Mouse (Mus musculus) forebrain, embryonic 11.5 days (tissue): ENCODE data around the gene Eno2. TPM values are rescaled to one million over a fixed set of nuclear protein-coding genes. Genes with fewer than 3 reads are reported as not detected.

ENCODE experiments used
- ATAC-seq: fragments of 200-750 bp; cut with Nextera tagmentation; replicated peaks from 2 replicates; pipeline ENCODE4 v1.8.0; 2017; ENCODE audit warnings: moderate TSS enrichment; ENCODE audit not compliant: low FRiP score
- DNase-seq: peaks from one replicate; pipeline ENCODE4 v3.0.0-alpha.2; 2017; ENCODE audit warnings: low spot score
- H3K27ac ChIP-seq: fragments of 300-500 bp; sonication (generic); 2 replicates; pipeline ENCODE4 v1.5.1; 2014; ENCODE audit warnings: low read depth, low read length
- H3K27me3 ChIP-seq: fragments of 300-500 bp; sonication (generic); 2 replicates; pipeline ENCODE4 v1.6.1; 2014; ENCODE audit warnings: mild to moderate bottlenecking, low read length, mixed read lengths; ENCODE audit not compliant: control insufficient read depth, insufficient read depth
- H3K36me3 ChIP-seq: fragments of 300-500 bp; sonication (generic); 2 replicates; pipeline ENCODE4 v1.6.1; 2014; ENCODE audit warnings: mild to moderate bottlenecking, low read length, moderate library complexity, mixed read lengths; ENCODE audit not compliant: control insufficient read depth, insufficient read depth
- H3K4me1 ChIP-seq: fragments of 300-500 bp; sonication (generic); replicated peaks from 2 replicates; pipeline ENCODE4 v1.6.1; 2014; ENCODE audit warnings: low read length, mixed read lengths; ENCODE audit not compliant: control insufficient read depth, insufficient read depth
- H3K4me2 ChIP-seq: fragments of 300-500 bp; sonication (generic); 2 replicates; pipeline ENCODE4 v1.6.1; 2014; ENCODE audit warnings: low read depth, mild to moderate bottlenecking, low read length, moderate library complexity, mixed read lengths; ENCODE audit not compliant: severe bottlenecking
- H3K4me3 ChIP-seq: fragments of 300-500 bp; sonication (generic); 2 replicates; pipeline ENCODE4 v1.5.1; 2014; ENCODE audit warnings: low read depth, low read length
- H3K9ac ChIP-seq: fragments of 300-500 bp; sonication (generic); 2 replicates; pipeline ENCODE4 v1.6.1; 2014; ENCODE audit warnings: low read length
- H3K9me3 ChIP-seq: fragments of 300-500 bp; sonication (generic); 2 replicates; pipeline ENCODE4 v1.6.1; 2016; ENCODE audit warnings: low read length, mixed read lengths; ENCODE audit not compliant: control insufficient read depth
- WGBS: fragments of 180-500 bp; shearing (Covaris S2); extraction: QIAGEN DNeasy Blood & Tissue Kit; methylation state at CpG from one replicate; pipeline ENCODE4 v1.1.7; 2014; 5-methylcytosine and 5-hydroxymethylcytosine counted together
- polyA plus RNA-seq: library from polyadenylated mRNA; unstranded; fragments of >200 nt; fragmentation: Nextera tagmentation; extraction: Ambion mirVana; gene quantifications from 2 replicates; pipeline ENCODE4 v1.2.1, GENCODE M21; 2014

Gene Eno2
- polyA plus RNA-seq, 1 experiment from 2014 or later, result 5.8 TPM

DNA sequence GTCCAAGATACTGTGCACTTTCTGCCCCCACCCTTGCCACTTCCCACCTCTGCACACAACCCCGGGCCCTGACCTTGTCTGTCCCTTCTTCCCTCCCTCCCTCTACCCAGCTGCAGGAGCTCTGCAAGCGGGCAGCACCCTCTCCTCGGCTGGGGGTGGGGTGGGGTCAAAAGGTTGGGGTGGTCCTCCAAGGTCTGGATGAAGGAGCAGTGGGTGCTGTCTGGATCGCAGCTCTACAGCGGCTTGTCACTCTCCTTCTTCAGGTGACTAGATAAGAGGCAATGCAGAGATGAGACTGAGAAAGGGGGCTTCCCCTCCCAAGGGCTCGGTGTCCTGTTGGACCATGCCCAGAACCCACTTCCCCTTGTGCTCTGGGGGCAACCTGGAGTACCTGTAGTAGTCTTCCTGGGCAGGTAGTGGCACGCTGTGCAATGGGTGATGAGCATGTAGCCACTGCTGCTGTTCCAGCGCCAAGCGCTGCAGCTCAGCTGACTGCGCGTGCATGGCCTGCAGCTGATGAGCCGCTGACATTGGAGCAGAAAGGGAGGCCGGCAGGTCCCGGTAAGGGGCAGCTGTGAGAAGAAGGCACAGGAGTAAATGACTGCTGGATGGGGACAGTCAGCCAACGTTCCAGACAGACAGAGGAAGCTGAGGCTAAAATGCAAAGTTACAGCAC, 26.5 kb downstream of the Eno2 start:
- Histone ChIP-seq H3K4me1 (peaks cover 18% of the 10 kb centered on the region), H3K36me3 (peaks cover 11% of the 10 kb centered on the region), H3K4me3 (no peak overlapping the region), H3K27me3 (no peaks in the 10 kb centered on the region), H3K4me2 (no peak overlapping the region), H3K9me3 (no peaks in the 10 kb centered on the region), H3K27ac (no peak overlapping the region), H3K9ac (no peak overlapping the region)
- DNase-seq, result no peak
- 96% methylated on average over 15 of the region's 15 CpGs for WGBS
- no peak for ATAC-seq

DNA sequence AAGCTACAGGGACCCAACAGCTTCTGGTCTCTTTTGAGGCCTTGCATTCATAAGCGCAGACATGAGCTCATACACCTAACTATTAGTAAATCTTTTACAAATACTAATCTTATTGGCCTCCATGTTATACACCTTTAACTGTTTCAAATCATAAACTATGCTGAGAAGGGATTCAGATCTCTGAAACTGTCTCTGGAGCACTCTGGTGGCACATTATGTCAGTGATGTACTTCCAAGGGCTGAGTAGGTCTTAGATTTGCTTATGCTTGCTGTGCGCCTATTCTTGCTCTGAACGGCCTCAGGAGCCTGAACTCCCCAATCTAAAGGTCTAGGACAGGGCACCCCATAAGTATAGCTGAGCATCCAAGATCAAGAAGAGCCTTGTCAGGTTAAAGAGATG, 27.6 kb downstream of the Eno2 start:
- Histone ChIP-seq H3K27ac (peak overlapping the region; percentile 99), H3K27me3 (no peaks in the 10 kb centered on the region), H3K36me3 (peaks cover 9% of the 10 kb centered on the region), H3K9ac (peak overlapping the region; percentile 94), H3K4me3 (peak overlapping the region; percentile 51), H3K4me2 (peak overlapping the region; percentile 81), H3K9me3 (no peaks in the 10 kb centered on the region), H3K4me1 (peaks cover 18% of the 10 kb centered on the region)
- ATAC-seq, result no peak
- DNase-seq, result no peak
- WGBS, result 67% methylated on average over 3 of the region's 3 CpGs

DNA sequence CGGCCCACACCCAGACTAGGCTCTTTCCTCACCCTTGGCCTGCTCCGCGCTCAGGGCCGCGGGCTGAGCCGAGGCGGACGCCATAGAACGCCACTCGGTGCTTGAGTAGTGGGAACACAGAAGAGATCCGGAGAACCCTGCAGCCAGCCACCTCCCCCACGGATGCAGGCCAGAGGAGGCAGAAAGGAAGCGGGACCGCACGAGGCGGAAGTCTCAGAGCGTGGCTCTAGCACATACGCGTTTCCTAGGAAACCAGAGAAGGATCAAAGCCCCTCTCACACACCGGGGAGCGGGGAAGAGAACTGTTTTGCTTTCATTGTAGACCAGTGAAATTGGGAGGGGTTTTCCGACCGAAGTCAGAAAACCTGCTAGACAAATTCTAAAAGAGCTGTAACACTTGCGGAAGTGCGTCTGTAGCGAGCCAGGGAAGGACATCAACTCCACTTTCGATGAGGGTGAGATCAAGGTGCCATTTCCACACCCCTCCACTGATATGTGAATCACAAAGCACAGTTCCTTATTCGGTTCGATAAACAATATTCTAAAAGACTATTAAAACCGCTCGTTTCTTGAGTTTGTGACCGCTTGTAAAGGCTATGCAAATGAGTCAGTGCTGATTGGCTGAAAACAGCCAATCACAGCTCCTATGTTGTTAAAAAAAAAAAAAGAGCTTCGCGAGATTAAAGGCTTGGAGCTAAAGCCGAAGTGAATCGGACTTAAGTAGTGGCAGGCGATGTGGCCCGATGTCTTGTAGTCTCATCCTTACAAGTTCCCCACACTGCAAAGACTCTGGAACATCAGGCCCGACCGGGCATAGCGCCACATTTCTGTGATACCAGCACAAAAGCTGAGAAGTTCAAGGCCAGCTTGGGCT, 28.3 kb downstream of the Eno2 start, which contains the start of gene Grcc10:
Gene Grcc10 (minus strand): TSS at position 487 of the 874 bp plus-strand sequence.
- peaks cover 11% of the 10 kb centered on the region for H3K4me1 ChIP-seq
- ATAC-seq (peak; percentile 86), DNase-seq (peak; percentile 95)
- whole genome bisulfite sequencing, result under 1% methylated on average over 41 of the region's 41 CpGs
- peaks cover 9% of the 10 kb centered on the region for H3K36me3 ChIP-seq
- no peaks in the 10 kb centered on the region for H3K9me3 ChIP-seq
- peak within 1 kb of the TSS; percentile 81 for H3K4me2 ChIP-seq
- peak within 1 kb of the TSS; percentile 94 for H3K9ac ChIP-seq
- peak within 1 kb of the TSS; percentile 99 for H3K27ac ChIP-seq
- H3K27me3 ChIP-seq, result no peaks in the 10 kb centered on the region
- H3K4me3 ChIP-seq, result peak within 1 kb of the TSS; percentile 51

DNA sequence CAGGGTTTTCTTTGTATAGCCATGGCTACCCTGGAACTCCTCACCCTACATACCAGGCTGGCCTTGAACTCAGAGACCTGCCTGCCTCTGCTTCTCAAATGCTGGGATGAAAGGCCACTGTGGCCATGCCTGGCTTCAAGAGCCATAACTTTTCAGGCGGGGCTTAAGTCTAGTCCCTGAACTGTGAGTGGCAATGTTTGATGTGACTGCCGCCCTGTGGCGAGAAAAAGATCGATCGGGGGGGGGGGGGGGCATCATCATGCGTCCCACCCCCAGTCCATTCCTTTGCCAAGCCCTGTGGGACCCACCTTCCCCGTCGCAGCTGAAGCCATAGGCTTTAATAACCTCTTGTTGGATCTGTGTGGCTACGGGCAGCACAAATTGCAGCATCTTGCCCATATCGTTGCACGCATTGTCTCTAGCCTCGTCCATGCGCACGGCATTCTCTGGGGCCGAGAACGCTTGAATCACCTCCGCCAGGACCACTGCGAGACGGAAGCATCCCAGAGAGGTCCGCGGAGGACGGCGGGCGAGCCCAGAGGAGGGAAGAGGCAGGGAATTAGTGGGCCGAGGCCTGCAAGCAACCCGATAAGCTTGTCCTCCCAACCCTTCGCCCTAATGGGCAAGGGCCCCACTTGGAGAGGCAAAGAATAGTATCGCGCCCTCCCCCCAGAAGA, 29.1 kb downstream of the Eno2 start:
- H3K9me3 ChIP-seq, result no peaks in the 10 kb centered on the region
- peak; percentile 37 for ATAC-seq
- under 1% methylated on average over 29 of the region's 29 CpGs for WGBS
- peak overlapping the region; percentile 81 for H3K4me2 ChIP-seq
- DNase-seq, result no peak
- H3K27ac ChIP-seq, result peak overlapping the region; percentile 99
- peak overlapping the region; percentile 94 for H3K9ac ChIP-seq
- no peaks in the 10 kb centered on the region for H3K27me3 ChIP-seq
- peak overlapping the region; percentile 51 for H3K4me3 ChIP-seq
- peaks cover 8% of the 10 kb centered on the region; the same call in 1 of the 2 replicates for H3K4me1 ChIP-seq
- peaks cover 9% of the 10 kb centered on the region for H3K36me3 ChIP-seq

DNA sequence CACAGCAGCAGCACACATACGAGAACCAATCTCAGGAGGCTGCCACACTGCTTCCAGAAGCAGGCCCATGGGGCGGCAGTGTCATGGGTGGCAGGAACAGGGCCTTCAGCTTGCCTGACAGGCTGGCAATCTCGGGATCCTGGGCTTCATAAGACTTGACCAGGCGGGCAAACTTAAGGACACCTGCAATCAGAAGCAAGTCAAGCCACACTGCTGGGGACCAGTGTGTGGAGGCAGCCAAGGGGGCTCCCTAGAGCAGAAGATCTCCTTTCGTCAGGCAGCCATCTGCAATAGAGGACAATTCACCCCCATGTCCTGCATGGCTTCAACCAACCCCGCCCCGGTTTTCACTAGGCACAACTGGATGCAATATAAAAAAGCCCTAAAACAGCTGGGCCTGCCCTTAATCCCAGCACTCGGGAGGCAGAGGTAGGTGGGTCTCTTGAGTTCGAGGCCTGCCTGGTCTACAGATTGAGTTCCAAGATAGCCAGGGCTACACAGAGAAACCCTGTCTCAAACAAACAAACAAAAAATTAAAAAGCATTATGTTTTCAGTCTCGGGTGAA, 30.2 kb downstream of the Eno2 start:
- no peaks in the 10 kb centered on the region for H3K9me3 ChIP-seq
- DNase-seq, result no peak
- H3K27me3 ChIP-seq, result no peaks in the 10 kb centered on the region
- H3K4me3 ChIP-seq, result no peak overlapping the region
- H3K36me3 ChIP-seq, result peaks cover 4% of the 10 kb centered on the region
- ATAC-seq, result no peak
- no peak overlapping the region for H3K27ac ChIP-seq
- 88% methylated on average over 10 of the region's 10 CpGs for WGBS
- H3K4me1 ChIP-seq, result peaks cover 6% of the 10 kb centered on the region; the same call in 1 of the 2 replicates
- H3K9ac ChIP-seq, result no peak overlapping the region
- H3K4me2 ChIP-seq, result no peak overlapping the region

DNA sequence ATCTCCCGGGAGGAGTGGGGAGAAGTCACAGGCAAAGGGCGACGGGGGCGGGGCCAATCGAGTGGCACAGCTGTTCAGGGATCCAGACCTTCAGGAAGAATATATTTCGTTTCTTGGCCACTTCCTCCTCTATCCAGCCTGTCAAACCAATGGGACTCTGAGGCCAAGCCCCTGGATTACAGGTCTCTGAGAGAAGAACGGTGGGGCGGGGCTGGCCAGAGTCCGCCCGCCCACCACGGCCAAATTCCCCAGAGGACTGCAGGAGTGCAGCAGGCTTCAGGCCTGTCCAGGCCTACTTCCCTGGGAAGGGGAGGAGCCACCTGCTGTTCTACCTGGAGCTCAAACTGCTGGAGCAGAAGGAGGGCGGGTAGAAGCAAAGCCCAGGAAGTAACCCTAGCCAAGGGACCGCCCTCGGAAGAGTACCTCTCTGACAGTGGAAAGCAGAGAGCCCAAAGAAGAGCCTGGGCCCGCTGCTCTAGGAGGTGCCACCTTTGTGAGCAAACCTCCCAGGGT, 30.9 kb downstream of the Eno2 start, which contains the start of gene Ptpn6:
Gene Ptpn6 (minus strand): TSS at position 204 of the 513 bp plus-strand sequence.
- DNase-seq (no peak), ATAC-seq (no peak)
- Histone ChIP-seq H3K27me3 (no peaks in the 10 kb centered on the region), H3K36me3 (peaks cover 4% of the 10 kb centered on the region), H3K9me3 (no peaks in the 10 kb centered on the region), H3K27ac (no peak within 1 kb of the TSS), H3K9ac (no peak within 1 kb of the TSS), H3K4me1 (peaks cover 6% of the 10 kb centered on the region; the same call in 1 of the 2 replicates), H3K4me2 (no peak within 1 kb of the TSS), H3K4me3 (no peak within 1 kb of the TSS)
- 23% methylated on average over 15 of the region's 15 CpGs for WGBS

DNA sequence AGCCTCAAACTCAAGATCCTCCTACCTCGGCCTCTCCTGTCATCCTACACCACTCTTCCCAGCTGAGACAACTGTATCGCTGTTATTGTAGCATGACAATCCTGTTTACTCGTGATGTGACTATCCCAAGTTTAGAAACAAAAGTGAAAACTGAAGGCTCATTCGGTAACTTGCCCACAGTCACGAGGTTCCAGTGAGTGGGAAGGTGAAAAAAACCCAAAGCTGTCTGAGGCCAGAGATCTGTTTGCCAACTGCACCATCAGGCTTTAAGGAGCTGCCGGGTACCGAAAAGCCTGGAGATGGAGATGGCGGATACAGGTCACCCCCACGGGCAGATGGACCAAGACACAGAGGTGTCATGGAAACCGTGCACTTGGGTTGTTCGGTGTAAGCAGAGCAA, 32.4 kb downstream of the Eno2 start:
- 91% methylated on average over 11 of the region's 11 CpGs for WGBS
- Histone ChIP-seq H3K4me1 (peaks cover 5% of the 10 kb centered on the region; the same call in 1 of the 2 replicates), H3K4me2 (no peak overlapping the region), H3K4me3 (no peak overlapping the region), H3K27ac (no peak overlapping the region), H3K9ac (no peak overlapping the region), H3K36me3 (no peaks in the 10 kb centered on the region), H3K9me3 (no peaks in the 10 kb centered on the region), H3K27me3 (no peaks in the 10 kb centered on the region)
- no peak for DNase-seq
- no peak for ATAC-seq

DNA sequence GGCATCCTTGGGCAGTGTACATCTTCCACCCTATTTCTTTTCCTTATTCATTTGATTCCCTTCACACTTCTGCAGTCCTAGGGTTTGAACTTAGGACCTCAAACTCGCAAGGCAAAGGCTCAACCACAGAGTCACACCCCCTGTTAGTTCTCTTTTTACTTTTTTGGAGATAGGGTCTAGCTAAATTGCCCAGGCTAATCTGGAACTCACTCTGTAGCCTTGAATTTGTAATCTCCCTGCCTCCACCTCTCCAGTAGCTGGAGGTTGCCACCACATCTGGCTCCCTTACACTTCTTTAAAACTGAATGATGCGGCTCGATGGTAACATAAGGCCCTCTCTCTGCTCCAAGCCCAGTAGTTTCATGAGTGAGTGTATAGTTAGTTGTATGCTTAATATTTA, 35.1 kb downstream of the Eno2 start:
- no peak overlapping the region for H3K4me2 ChIP-seq
- H3K27ac ChIP-seq, result no peak overlapping the region
- no peaks in the 10 kb centered on the region for H3K36me3 ChIP-seq
- H3K4me3 ChIP-seq, result no peak overlapping the region
- no peak for ATAC-seq
- H3K4me1 ChIP-seq, result no peaks in the 10 kb centered on the region; the same call in 1 of the 2 replicates
- H3K27me3 ChIP-seq, result no peaks in the 10 kb centered on the region
- WGBS, result 86% methylated on average over 3 of the region's 3 CpGs
- DNase-seq, result no peak
- no peak overlapping the region for H3K9ac ChIP-seq
- H3K9me3 ChIP-seq, result no peaks in the 10 kb centered on the region
